Mouse (Mus musculus) kidney, embryonic 16.5 days (tissue): ENCODE measurements around the gene Fam107b. TPM values are rescaled to one million over a fixed set of nuclear protein-coding genes. Genes with fewer than 3 reads are reported as not detected.

Source experiments
- ATAC-seq: fragments of 200-750 bp; cut with Nextera tagmentation; 2 replicates; pipeline ENCODE4 v1.8.0; 2017; ENCODE audit warnings: moderate TSS enrichment; ENCODE audit not compliant: low FRiP score, low TSS enrichment
- H3K27ac ChIP-seq: fragments of 300-500 bp; sonication (generic); 2 replicates; pipeline ENCODE4 v1.5.1; 2014; ENCODE audit warnings: low read length
- H3K27me3 ChIP-seq: fragments of 300-500 bp; sonication (generic); 2 replicates; pipeline ENCODE4 v1.6.1; 2014; ENCODE audit warnings: low read length, control low read depth, mixed read lengths; ENCODE audit not compliant: insufficient read depth
- H3K36me3 ChIP-seq: fragments of 300-500 bp; sonication (generic); 2 replicates; pipeline ENCODE4 v1.6.1; 2014; ENCODE audit warnings: low read length, control low read depth, mixed read lengths; ENCODE audit not compliant: insufficient read depth
- H3K4me1 ChIP-seq: fragments of 300-500 bp; sonication (generic); 2 replicates; pipeline ENCODE4 v1.6.1; 2014; ENCODE audit warnings: low read length, control low read depth, mixed read lengths; ENCODE audit not compliant: insufficient read depth
- H3K4me2 ChIP-seq: fragments of 300-500 bp; sonication (generic); replicated peaks from 2 replicates; pipeline ENCODE4 v1.6.1; 2014; ENCODE audit warnings: low read depth, low read length
- H3K4me3 ChIP-seq: fragments of 300-500 bp; sonication (generic); 2 replicates; pipeline ENCODE4 v1.5.1; 2014; ENCODE audit warnings: mild to moderate bottlenecking, low read length
- H3K9ac ChIP-seq: fragments of 300-500 bp; sonication (generic); replicated peaks from 2 replicates; pipeline ENCODE4 v1.6.1; 2014; ENCODE audit warnings: low read length
- H3K9me3 ChIP-seq: fragments of 300-500 bp; sonication (generic); 2 replicates; pipeline ENCODE4 v1.6.1; 2016; ENCODE audit warnings: low read length, control low read depth
- WGBS: fragments of 180-500 bp; shearing (Covaris S2); extraction: QIAGEN DNeasy Blood & Tissue Kit; methylation state at CpG from one replicate; pipeline ENCODE4 v1.1.7; 2014; 5-methylcytosine and 5-hydroxymethylcytosine counted together
- polyA plus RNA-seq: library from polyadenylated mRNA; unstranded; fragments of >200 nt; fragmentation: Nextera tagmentation; extraction: Ambion mirVana; gene quantifications from 2 replicates; pipeline ENCODE4 v1.2.1, GENCODE M21; 2015

The Fam107b gene
- 67.2 and 76.1 TPM in 2 replicates for polyA plus RNA-seq

DNA sequence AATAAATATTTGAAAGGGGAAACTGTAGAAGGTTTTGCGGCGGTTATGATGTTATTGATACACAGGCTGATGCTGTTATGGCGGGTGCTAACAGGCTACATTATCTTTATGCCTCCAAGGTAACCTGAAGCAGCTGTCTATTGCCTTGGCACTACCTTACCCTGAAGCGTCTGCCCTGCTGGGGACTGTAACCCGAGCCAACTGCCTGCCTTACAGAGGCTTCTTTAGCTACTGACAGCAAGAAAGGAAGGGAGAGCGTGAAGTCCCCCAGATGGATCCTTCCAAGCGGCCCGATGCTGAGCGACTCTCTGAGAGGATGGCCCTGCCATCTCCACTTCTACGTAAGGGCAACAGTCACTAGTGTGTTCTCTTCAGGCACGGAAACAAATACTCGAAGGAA, at the start of gene Fam107b:
Fam107b (plus strand) TSS at position 303 of the 400 bp plus-strand sequence.
- no peak within 1 kb of the TSS for H3K27ac ChIP-seq
- no peaks in the 10 kb centered on the region for H3K9me3 ChIP-seq
- no peak for ATAC-seq

DNA sequence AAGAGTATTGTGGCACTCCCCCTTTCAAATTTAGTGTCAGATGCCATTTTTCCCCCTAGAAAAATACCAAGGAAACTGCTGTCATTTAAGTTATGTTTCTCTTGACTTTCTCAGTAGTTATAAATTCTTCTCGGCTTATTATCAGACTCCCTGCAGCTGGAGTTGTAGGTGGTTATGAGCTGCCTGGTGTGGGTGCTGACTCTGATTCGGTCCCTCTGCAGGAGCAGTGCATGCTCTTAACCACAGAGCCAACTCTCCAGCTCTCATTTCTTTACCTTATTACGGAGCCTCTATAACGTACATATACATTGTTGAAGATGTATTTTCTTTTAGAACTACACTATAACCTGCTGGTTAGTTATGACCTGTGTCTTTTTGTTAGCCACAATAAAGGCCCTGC, 47.7 kb upstream of the Fam107b start:
- H3K9ac ChIP-seq: no peak overlapping the region
- no peaks in the 10 kb centered on the region for H3K36me3 ChIP-seq
- no peak overlapping the region for H3K4me3 ChIP-seq
- H3K9me3 ChIP-seq: no peaks in the 10 kb centered on the region
- no peak overlapping the region for H3K4me2 ChIP-seq
- no peak overlapping the region for H3K27ac ChIP-seq
- H3K4me1 ChIP-seq: no peaks in the 10 kb centered on the region
- no peaks in the 10 kb centered on the region for H3K27me3 ChIP-seq
- no peak for ATAC-seq
- WGBS: 80% methylated on average over 4 of the region's 4 CpGs

More for the DNA sequence above, at the start of gene Fam107b:
- Histone ChIP-seq H3K9ac (no peak within 1 kb of the TSS), H3K4me1 (no peaks in the 10 kb centered on the region), H3K4me3 (no peak within 1 kb of the TSS), H3K36me3 (no peaks in the 10 kb centered on the region), H3K27me3 (no peaks in the 10 kb centered on the region), H3K4me2 (no peak within 1 kb of the TSS)
- WGBS: 49% methylated on average over 12 of the region's 12 CpGs

DNA sequence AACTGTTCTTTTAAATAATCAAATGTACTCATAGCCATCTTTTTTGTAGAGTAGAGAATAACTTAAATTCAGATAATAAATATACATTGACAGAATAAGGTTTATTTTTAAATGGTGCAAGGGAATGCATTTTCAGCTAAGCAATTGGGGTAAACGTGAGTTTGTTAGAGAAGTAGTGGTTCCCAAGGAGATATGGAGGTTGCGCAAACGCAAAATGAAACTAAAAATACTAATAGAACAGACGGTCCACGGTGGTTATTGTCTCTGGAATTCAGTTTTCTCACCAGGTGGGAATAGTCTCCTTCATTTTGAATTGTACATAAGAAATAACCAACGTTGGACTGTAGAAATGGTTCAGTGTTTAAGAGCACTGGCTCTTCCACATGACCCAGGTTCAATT, 44.0 kb upstream of the Fam107b start:
- Histone ChIP-seq H3K4me2 (no peak overlapping the region), H3K27me3 (no peaks in the 10 kb centered on the region), H3K4me3 (no peak overlapping the region), H3K27ac (no peak overlapping the region), H3K4me1 (no peaks in the 10 kb centered on the region), H3K9me3 (no peaks in the 10 kb centered on the region), H3K36me3 (no peaks in the 10 kb centered on the region), H3K9ac (no peak overlapping the region)
- WGBS: 80% methylated on average over 6 of the region's 6 CpGs
- no peak for ATAC-seq

DNA sequence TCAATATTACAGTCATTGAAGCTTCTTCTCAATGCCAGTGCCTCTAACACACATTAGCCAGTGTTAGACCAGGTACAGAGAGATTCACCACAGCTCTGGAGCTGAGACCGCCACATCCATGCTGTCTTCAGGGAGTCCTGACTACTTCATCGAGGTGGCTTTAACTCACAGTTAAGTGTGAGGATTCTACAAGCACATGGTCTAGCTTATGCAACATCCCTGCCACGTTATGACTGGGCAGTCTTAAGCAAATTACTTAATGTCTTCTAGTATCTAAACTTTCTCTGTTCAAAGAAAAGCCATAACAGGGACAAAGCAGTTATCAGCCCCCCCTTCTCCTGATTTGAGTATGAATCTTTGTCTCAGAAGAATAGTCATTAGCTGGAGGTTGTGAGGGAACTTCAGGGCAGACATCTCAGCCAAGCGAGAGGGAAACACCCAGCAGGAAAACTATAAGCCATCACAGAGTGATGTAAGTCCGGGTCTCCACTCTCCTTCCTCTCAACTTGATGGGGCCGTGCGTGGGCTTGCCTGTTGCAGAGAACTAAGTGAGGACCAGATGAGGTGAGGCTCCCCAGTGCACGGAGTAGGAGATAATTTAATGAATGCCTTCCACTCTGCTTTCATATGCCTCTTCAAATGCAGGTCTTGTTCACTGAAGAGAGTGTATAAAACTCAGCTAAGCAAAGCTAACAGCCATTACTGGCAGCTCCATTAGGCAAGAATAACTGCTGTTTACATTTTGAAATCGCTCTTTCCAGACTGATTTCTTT, 28.8 kb upstream of the Fam107b start:
- Histone ChIP-seq H3K9ac (no peak overlapping the region), H3K4me3 (no peak overlapping the region), H3K9me3 (no peaks in the 10 kb centered on the region), H3K27me3 (no peaks in the 10 kb centered on the region), H3K27ac (no peak overlapping the region), H3K4me1 (no peaks in the 10 kb centered on the region; the same call in 1 of the 2 replicates), H3K4me2 (no peak overlapping the region), H3K36me3 (no peaks in the 10 kb centered on the region)
- WGBS: 63% methylated on average over 9 of the region's 9 CpGs
- ATAC-seq: no peak

DNA sequence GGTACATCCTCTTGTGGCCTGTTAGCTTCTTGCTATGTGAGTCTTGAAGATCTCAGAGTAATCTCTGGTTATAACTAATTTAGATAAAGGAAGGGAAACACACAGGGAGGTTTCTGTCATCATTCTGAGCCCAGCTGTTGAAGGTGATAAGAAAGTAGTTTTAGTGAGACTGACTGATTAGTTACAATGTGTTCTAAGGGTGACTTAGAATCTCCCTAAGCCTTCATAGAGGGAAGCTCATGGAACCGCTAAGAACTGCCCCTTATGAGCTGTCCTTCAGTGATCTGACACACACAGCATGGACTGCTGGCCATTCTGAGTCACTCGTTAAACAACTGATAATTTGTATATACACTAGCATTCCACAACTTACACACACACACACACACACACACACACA, 24.2 kb upstream of the Fam107b start:
- H3K9ac ChIP-seq: no peak overlapping the region
- no peaks in the 10 kb centered on the region for H3K9me3 ChIP-seq
- no peaks in the 10 kb centered on the region for H3K36me3 ChIP-seq
- WGBS: 74% methylated on average over 2 of the region's 2 CpGs
- H3K4me2 ChIP-seq: no peak overlapping the region
- H3K4me3 ChIP-seq: no peak overlapping the region
- ATAC-seq: no peak
- no peaks in the 10 kb centered on the region; the same call in 1 of the 2 replicates for H3K4me1 ChIP-seq
- H3K27ac ChIP-seq: no peak overlapping the region
- no peaks in the 10 kb centered on the region for H3K27me3 ChIP-seq

DNA sequence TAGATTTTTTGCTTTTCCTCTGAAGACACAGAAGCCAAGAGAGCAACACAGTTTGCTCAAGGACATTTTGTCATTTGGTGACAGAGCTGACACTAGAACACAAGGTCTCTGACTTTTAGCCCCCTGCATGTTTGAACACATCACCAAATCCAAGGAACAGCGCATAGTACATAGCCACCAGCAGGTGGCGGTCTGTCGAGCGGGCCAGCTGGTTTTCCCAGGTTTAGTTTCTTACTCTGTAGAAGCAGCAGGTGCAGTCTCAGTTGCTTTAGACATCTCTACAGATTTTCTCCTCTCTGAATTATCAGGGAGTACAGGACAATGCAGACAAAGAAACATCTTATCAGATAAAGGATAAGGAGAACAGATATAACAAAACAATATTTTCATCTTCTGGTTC, 23.7 kb upstream of the Fam107b start:
- no peaks in the 10 kb centered on the region for H3K36me3 ChIP-seq
- H3K9me3 ChIP-seq: no peaks in the 10 kb centered on the region
- no peak overlapping the region for H3K9ac ChIP-seq
- WGBS: under 1% methylated on average over 4 of the region's 4 CpGs
- no peaks in the 10 kb centered on the region; the same call in 1 of the 2 replicates for H3K4me1 ChIP-seq
- H3K4me3 ChIP-seq: no peak overlapping the region
- H3K27me3 ChIP-seq: no peaks in the 10 kb centered on the region
- no peak overlapping the region for H3K27ac ChIP-seq
- no peak overlapping the region for H3K4me2 ChIP-seq
- peak; percentile 39; the same call in 1 of the 2 replicates for ATAC-seq

DNA sequence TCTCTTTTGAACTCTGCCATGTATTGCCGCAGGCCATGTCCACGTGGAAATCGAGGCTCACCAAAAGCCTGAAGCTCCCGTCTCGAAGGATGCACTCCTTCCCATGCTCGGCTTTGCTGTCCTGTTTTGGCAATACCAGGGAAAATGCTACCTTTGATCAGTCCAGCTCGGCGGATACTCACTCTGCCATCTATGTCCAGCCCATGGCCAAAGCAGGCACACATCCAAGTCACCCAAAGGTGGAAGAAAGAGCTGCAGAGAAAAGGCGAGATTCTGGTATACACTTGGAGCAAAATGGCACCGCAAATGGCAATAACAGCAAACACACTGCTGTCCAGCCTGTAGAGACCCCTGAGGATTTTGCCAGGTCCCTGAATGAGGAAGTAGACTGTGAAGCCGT, 318 bp downstream of the Fam107b start:
- Histone ChIP-seq H3K27ac (no peak overlapping the region), H3K36me3 (no peaks in the 10 kb centered on the region), H3K27me3 (no peaks in the 10 kb centered on the region), H3K4me2 (no peak overlapping the region), H3K9ac (no peak overlapping the region), H3K9me3 (no peaks in the 10 kb centered on the region), H3K4me3 (no peak overlapping the region), H3K4me1 (no peaks in the 10 kb centered on the region)
- WGBS: 76% methylated on average over 11 of the region's 11 CpGs
- ATAC-seq: no peak

DNA sequence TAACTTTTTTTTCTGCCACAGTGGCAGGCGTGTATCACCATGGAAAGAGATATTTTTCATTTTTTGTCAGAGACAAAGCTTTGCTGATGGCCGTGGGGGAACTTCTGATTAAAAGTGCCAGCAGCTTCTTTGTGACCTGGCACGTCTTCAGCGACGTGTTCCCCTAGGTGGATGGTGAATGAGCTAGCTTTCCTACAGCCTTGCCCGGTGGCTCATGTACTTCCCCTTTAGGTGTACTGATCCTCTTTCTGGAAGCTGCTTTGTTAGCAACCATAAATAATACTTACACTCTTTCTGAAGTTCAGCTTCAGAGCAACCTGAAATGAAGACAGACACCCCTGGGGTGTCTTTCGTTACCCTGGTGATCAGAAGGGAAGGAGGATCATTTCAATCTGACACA, 3.6 kb downstream of the Fam107b start:
- no peaks in the 10 kb centered on the region for H3K27me3 ChIP-seq
- WGBS: 76% methylated on average over 7 of the region's 7 CpGs
- H3K9ac ChIP-seq: no peak overlapping the region
- no peak overlapping the region for H3K4me2 ChIP-seq
- ATAC-seq: no peak
- no peaks in the 10 kb centered on the region for H3K9me3 ChIP-seq
- H3K4me3 ChIP-seq: no peak overlapping the region
- H3K27ac ChIP-seq: no peak overlapping the region
- peaks cover 5% of the 10 kb centered on the region; the same call in 1 of the 2 replicates for H3K4me1 ChIP-seq
- no peaks in the 10 kb centered on the region for H3K36me3 ChIP-seq

DNA sequence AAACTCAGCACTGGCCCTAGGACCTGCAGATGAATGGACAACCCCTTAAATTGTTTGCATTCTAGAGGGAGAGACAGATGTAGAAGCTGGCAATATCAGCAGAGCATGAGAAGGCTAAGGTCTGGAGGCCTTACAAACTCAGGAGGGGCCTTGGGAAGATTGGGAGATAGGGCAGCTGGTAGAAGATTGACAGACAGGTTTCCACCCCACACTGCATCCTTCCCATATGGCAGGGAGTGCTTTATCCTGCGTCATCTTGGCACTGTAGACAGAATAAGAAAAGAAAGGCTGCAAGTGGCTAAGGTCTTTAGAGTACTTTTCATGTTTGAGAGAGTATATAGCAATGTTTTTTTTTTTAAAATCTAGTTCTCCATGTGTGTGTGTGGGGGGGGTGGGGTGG, 4.9 kb downstream of the Fam107b start:
- Histone ChIP-seq H3K4me1 (peaks cover 13% of the 10 kb centered on the region; the same call in 1 of the 2 replicates), H3K4me2 (no peak overlapping the region), H3K4me3 (no peak overlapping the region), H3K9me3 (no peaks in the 10 kb centered on the region), H3K27me3 (no peaks in the 10 kb centered on the region), H3K27ac (no peak overlapping the region), H3K9ac (no peak overlapping the region), H3K36me3 (no peaks in the 10 kb centered on the region)
- ATAC-seq: no peak
- WGBS: 88% methylated on average over 1 of the region's 1 CpGs

DNA sequence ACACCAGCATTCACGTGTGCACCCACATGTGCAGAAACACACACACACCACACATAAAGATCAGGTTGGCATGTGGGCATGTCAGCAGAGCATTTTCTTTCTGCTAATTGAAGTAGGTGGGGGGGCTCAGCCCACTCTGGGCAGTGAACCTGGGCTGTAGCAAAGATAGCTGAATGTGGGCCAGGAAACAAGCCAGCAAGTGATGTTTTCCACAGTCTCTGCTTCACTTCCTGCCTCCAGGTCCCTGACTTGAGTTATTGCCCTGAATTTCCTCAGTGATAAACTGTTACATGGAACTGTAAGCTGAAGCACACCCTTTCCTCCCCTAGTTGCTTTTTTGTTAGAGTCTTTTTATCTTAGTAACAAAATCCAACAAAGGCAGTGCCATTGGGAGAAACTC, 6.1 kb downstream of the Fam107b start:
- 76% methylated on average over 1 of the region's 1 CpGs for WGBS
- Histone ChIP-seq H3K27me3 (no peaks in the 10 kb centered on the region), H3K9ac (no peak overlapping the region), H3K9me3 (no peaks in the 10 kb centered on the region), H3K4me3 (no peak overlapping the region), H3K36me3 (no peaks in the 10 kb centered on the region), H3K4me2 (no peak overlapping the region), H3K27ac (peak overlapping the region; percentile 39; the same call in 1 of the 2 replicates), H3K4me1 (peaks cover 13% of the 10 kb centered on the region; the same call in 1 of the 2 replicates)
- ATAC-seq: peak; percentile 46; the same call in 1 of the 2 replicates
